Mouse (Mus musculus) midbrain, embryonic 16.5 days (tissue): Measurements from ENCODE around the gene Srp68. TPM values are rescaled to one million over a fixed set of nuclear protein-coding genes. Genes with fewer than 3 reads are reported as not detected.
"Not testable (repeated sequence)": the region's sequence is repeated elsewhere in the genome, so short reads cannot be mapped to it uniquely, and the experiment has no call there.

Experiments
- ATAC-seq: fragments of 200-750 bp; cut with Nextera tagmentation; 2 replicates; pipeline ENCODE4 v1.8.0; 2017; ENCODE audit warnings: moderate TSS enrichment
- H3K27ac ChIP-seq: fragments of 300-500 bp; sonication (generic); 2 replicates; pipeline ENCODE4 v1.5.1; 2014; ENCODE audit warnings: mild to moderate bottlenecking, low read length, mixed read lengths
- H3K27me3 ChIP-seq: fragments of 300-500 bp; sonication (generic); 2 replicates; pipeline ENCODE4 v1.6.1; 2014; ENCODE audit warnings: low read depth, low read length, mixed read lengths; ENCODE audit not compliant: control insufficient read depth, insufficient read depth
- H3K36me3 ChIP-seq: fragments of 300-500 bp; sonication (generic); 2 replicates; pipeline ENCODE4 v1.6.1; 2014; ENCODE audit warnings: mild to moderate bottlenecking, low read length, moderate library complexity, mixed read lengths; ENCODE audit not compliant: control insufficient read depth, insufficient read depth
- H3K4me1 ChIP-seq: fragments of 300-500 bp; sonication (generic); 2 replicates; pipeline ENCODE4 v1.6.1; 2014; ENCODE audit warnings: mild to moderate bottlenecking, low read length, mixed read lengths; ENCODE audit not compliant: control insufficient read depth, insufficient read depth
- H3K4me2 ChIP-seq: fragments of 300-500 bp; sonication (generic); 2 replicates; pipeline ENCODE4 v1.6.1; 2014; ENCODE audit warnings: mild to moderate bottlenecking, low read length, mixed read lengths
- H3K4me3 ChIP-seq: fragments of 300-500 bp; sonication (generic); 2 replicates; pipeline ENCODE4 v1.5.1; 2014; ENCODE audit warnings: low read depth, mild to moderate bottlenecking, low read length, moderate library complexity, mixed read lengths
- H3K9ac ChIP-seq: fragments of 300-500 bp; sonication (generic); 2 replicates; pipeline ENCODE4 v1.6.1; 2014; ENCODE audit warnings: low read depth, low read length, mixed read lengths
- H3K9me3 ChIP-seq: fragments of 300-500 bp; sonication (generic); replicated peaks from 2 replicates; pipeline ENCODE4 v1.6.1; 2014; ENCODE audit warnings: mild to moderate bottlenecking, low read length, mixed read lengths; ENCODE audit not compliant: control insufficient read depth, poor library complexity, severe bottlenecking
- WGBS: fragments of 180-500 bp; shearing (Covaris S2); extraction: QIAGEN DNeasy Blood & Tissue Kit; methylation state at CpG from one replicate; pipeline ENCODE4 v1.1.7; 2014; 5-methylcytosine and 5-hydroxymethylcytosine counted together
- polyA plus RNA-seq: library from polyadenylated mRNA; unstranded; fragments of >200 nt; fragmentation: Nextera tagmentation; extraction: Ambion mirVana; gene quantifications from 2 replicates; pipeline ENCODE4 v1.2.1, GENCODE M21; 2015

The Srp68 gene
- polyA plus RNA-seq, 1 experiment from 2014 or later: 58.2 TPM

GRCm38 (mm10) chr11:116290556-116290955 is 16.5 kb upstream of the Srp68 start:
- ATAC-seq: no peak
- H3K36me3 ChIP-seq: peaks cover 42% of the 10 kb centered on the region
- no peaks in the 10 kb centered on the region for H3K9me3 ChIP-seq
- H3K4me1 ChIP-seq: no peaks in the 10 kb centered on the region
- H3K27ac ChIP-seq: no peak overlapping the region
- WGBS: 91% methylated on average over 8 of the region's 8 CpGs
- H3K27me3 ChIP-seq: peaks cover under 1% of the 10 kb centered on the region; the same call in 1 of the 2 replicates
- H3K9ac ChIP-seq: no peak overlapping the region
- H3K4me2 ChIP-seq: no peak overlapping the region
- H3K4me3 ChIP-seq: no peak overlapping the region

- Histone ChIP-seq H3K4me2 (no peak overlapping the region), H3K36me3 (peaks cover 28% of the 10 kb centered on the region), H3K27ac (no peak overlapping the region), H3K27me3 (peaks cover 31% of the 10 kb centered on the region), H3K9me3 (no peaks in the 10 kb centered on the region), H3K9ac (no peak overlapping the region), H3K4me1 (peaks cover 8% of the 10 kb centered on the region), H3K4me3 (no peak overlapping the region)
- 77% methylated on average over 5 of the region's 5 CpGs for whole genome bisulfite sequencing
- no peak for ATAC-seq
These were observed 13.3 kb upstream of the Srp68 start for GRCm38 (mm10) chr11:116287351-116287750.

DNA sequence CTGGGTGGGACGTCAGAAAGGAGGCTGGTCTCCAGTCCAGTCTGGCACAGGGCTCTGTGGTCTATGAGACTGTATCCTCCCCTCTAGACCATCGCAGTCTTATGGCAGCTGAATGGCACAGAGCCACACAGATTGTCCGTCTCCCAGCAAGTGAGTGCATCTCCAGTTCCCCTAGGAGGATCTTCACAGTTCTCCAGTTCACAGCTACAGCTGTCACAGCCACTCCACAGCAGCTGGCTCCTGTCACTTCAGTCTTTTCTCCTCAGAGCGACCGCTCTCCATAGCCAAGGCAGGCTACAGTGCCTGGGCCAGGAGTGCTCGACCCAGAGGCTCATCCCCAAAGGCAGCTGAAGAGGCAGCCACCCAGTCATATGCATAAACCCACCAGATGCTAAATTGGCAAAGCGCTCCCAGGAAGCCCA is 11.8 kb upstream of the Srp68 start:
- Histone ChIP-seq H3K27ac (no peak overlapping the region), H3K9ac (no peak overlapping the region), H3K4me1 (peaks cover 16% of the 10 kb centered on the region)

GRCm38 (mm10) chr11:116283982-116284381 is 10.0 kb upstream of the Srp68 start:
- Histone ChIP-seq H3K9me3 (no peaks in the 10 kb centered on the region), H3K4me2 (no peak overlapping the region), H3K36me3 (peaks cover 7% of the 10 kb centered on the region), H3K9ac (no peak overlapping the region), H3K27ac (no peak overlapping the region), H3K4me1 (peaks cover 16% of the 10 kb centered on the region), H3K27me3 (peaks cover 44% of the 10 kb centered on the region), H3K4me3 (no peak overlapping the region)
- 62% methylated on average over 6 of the region's 6 CpGs for WGBS
- ATAC-seq: no peak

More for the DNA sequence above, 11.8 kb upstream of the Srp68 start:
- no peak for ATAC-seq
- Histone ChIP-seq H3K27me3 (peaks cover 35% of the 10 kb centered on the region), H3K9me3 (no peaks in the 10 kb centered on the region), H3K4me3 (no peak overlapping the region), H3K36me3 (peaks cover 21% of the 10 kb centered on the region), H3K4me2 (no peak overlapping the region)
- WGBS: 67% methylated on average over 7 of the region's 7 CpGs

DNA sequence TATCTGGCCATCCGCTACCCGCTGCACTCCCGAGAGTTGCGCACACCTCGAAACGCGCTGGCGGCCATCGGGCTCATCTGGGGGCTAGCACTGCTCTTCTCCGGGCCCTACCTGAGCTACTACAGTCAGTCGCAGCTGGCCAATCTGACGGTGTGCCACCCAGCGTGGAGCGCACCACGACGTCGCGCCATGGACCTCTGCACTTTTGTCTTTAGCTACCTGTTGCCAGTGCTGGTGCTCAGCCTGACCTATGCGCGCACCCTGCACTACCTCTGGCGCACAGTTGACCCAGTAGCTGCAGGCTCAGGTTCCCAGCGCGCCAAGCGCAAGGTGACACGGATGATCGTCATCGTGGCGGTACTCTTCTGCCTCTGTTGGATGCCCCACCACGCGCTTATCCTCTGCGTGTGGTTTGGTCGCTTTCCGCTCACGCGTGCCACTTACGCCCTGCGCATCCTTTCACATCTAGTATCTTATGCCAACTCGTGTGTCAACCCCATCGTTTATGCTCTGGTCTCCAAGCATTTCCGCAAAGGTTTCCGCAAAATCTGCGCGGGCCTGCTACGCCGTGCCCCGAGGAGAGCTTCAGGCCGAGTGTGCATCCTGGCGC is 9.0 kb upstream of the Srp68 start:
- Histone ChIP-seq H3K4me2 (0 out of 2 replicates have a peak overlapping the region, but pooled peaks have one; percentile 20), H3K4me3 (no peak overlapping the region; the same call in 1 of the 2 replicates), H3K9ac (peak overlapping the region; percentile 25; the same call in 1 of the 2 replicates), H3K27ac (no peak overlapping the region), H3K9me3 (no peaks in the 10 kb centered on the region), H3K4me1 (peaks cover 16% of the 10 kb centered on the region), H3K36me3 (peaks cover 3% of the 10 kb centered on the region; the same call in 1 of the 2 replicates), H3K27me3 (peaks cover 44% of the 10 kb centered on the region)
- 13% methylated on average over 48 of the region's 48 CpGs for WGBS
- no peak; the same call in 1 of the 2 replicates for ATAC-seq

GRCm38 (mm10) chr11:116282089-116282488 is 8.1 kb upstream of the Srp68 start:
- Histone ChIP-seq H3K9ac (no peak overlapping the region), H3K4me3 (no peak overlapping the region), H3K4me2 (no peak overlapping the region), H3K27ac (no peak overlapping the region), H3K4me1 (peaks cover 16% of the 10 kb centered on the region), H3K27me3 (peaks cover 44% of the 10 kb centered on the region), H3K9me3 (no peaks in the 10 kb centered on the region), H3K36me3 (no peaks in the 10 kb centered on the region)
- ATAC-seq: no peak
- WGBS: 2% methylated on average over 11 of the region's 11 CpGs

DNA sequence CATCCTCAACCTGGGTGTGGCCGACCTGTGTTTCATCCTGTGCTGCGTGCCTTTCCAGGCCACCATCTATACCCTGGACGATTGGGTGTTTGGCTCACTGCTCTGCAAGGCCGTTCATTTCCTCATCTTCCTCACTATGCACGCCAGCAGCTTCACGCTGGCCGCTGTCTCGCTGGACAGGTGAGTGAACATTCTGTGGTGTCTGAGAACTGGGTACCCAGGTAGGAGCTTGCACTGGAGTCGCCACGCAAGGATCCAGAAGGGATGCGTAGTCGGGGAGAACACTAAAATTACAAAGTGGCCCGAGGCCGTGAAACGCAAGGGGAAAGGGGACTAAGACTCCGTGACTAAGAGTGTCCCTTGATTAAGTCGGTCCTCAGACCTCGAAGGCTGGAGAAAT is 7.7 kb upstream of the Srp68 start:
- H3K9ac ChIP-seq: peak overlapping the region; percentile 50
- H3K9me3 ChIP-seq: no peaks in the 10 kb centered on the region
- H3K27me3 ChIP-seq: peaks cover 44% of the 10 kb centered on the region
- H3K4me1 ChIP-seq: peaks cover 16% of the 10 kb centered on the region
- H3K36me3 ChIP-seq: no peaks in the 10 kb centered on the region
- 0 out of 2 replicates have a peak, but pooled peaks have one; percentile 34 for ATAC-seq
- H3K4me2 ChIP-seq: peak overlapping the region; percentile 51
- WGBS: 1% methylated on average over 18 of the region's 18 CpGs
- peak overlapping the region; percentile 26 for H3K4me3 ChIP-seq
- no peak overlapping the region for H3K27ac ChIP-seq

- no peaks in the 10 kb centered on the region for H3K9me3 ChIP-seq
- peak within 1 kb of the TSS; percentile 26 for H3K4me3 ChIP-seq
- H3K9ac ChIP-seq: peak within 1 kb of the TSS; percentile 50
- no peak within 1 kb of the TSS for H3K27ac ChIP-seq
- no peak for ATAC-seq
- no peaks in the 10 kb centered on the region for H3K36me3 ChIP-seq
- peak within 1 kb of the TSS; percentile 51 for H3K4me2 ChIP-seq
- WGBS: 6% methylated on average over 48 of the region's 48 CpGs
- peaks cover 44% of the 10 kb centered on the region for H3K27me3 ChIP-seq
- H3K4me1 ChIP-seq: peaks cover 16% of the 10 kb centered on the region
These were observed 7.0 kb upstream of the Srp68 start, which contains the start of gene Galr2 for GRCm38 (mm10) chr11:116280751-116281663. Gene Galr2, plus strand, starts transcription at chr11:116280939.

GRCm38 (mm10) chr11:116277184-116277583 is 3.2 kb upstream of the Srp68 start:
- Histone ChIP-seq H3K4me1 (peaks cover 24% of the 10 kb centered on the region), H3K27me3 (peaks cover 13% of the 10 kb centered on the region)
- H3K9me3 ChIP-seq, ATAC-seq, H3K36me3 ChIP-seq, H3K4me3 ChIP-seq, H3K4me2 ChIP-seq, H3K9ac ChIP-seq, H3K27ac ChIP-seq: not testable (repeated sequence)
- WGBS: 100% methylated on average over 1 of the region's 1 CpGs
